Mouse (Mus musculus) cerebellum, adult 11-12 months (tissue): ENCODE data around the gene Tmem207.
"Not testable (repeated sequence)": the region's sequence is repeated elsewhere in the genome, so short reads cannot be mapped to it uniquely, and the experiment has no call there.

Experiments
- DNase-seq: peaks from one replicate; pipeline ENCODE4 v3.0.0; 2022

Tmem207 gene

GRCm38 (mm10) chr16:26526669-26527068 lies at the start of gene Tmem207:
TSS of gene Tmem207 (minus strand) at chr16:26526769.
- no peak for DNase-seq

GRCm38 (mm10) chr16:26574173-26574572 lies 47.6 kb upstream of the Tmem207 start:
- DNase-seq, result no peak

- DNase-seq, result no peak
These were observed 45.3 kb upstream of the Tmem207 start for GRCm38 (mm10) chr16:26571836-26572235.

- DNase-seq, result no peak
These were observed 42.9 kb upstream of the Tmem207 start for GRCm38 (mm10) chr16:26569387-26569978.

GRCm38 (mm10) chr16:26562771-26563170 lies 36.2 kb upstream of the Tmem207 start:
- DNase-seq, result no peak

- no peak for DNase-seq
These were observed 35.2 kb upstream of the Tmem207 start for GRCm38 (mm10) chr16:26561743-26562142.

- no peak for DNase-seq
These were observed 32.2 kb upstream of the Tmem207 start for GRCm38 (mm10) chr16:26558797-26559196.

- no peak for DNase-seq
These were observed 25.7 kb upstream of the Tmem207 start for GRCm38 (mm10) chr16:26552234-26552633.

GRCm38 (mm10) chr16:26549221-26549620 lies 22.7 kb upstream of the Tmem207 start:
- DNase-seq, result no peak

- DNase-seq, result no peak
These were observed 20.3 kb upstream of the Tmem207 start for GRCm38 (mm10) chr16:26546879-26547206.

- no peak for DNase-seq
These were observed 19.8 kb upstream of the Tmem207 start for GRCm38 (mm10) chr16:26546170-26546878.

- DNase-seq, result no peak
These were observed 5.7 kb upstream of the Tmem207 start for GRCm38 (mm10) chr16:26532287-26532686.

- DNase-seq, result no peak
These were observed 3.9 kb upstream of the Tmem207 start for GRCm38 (mm10) chr16:26530451-26530850.

GRCm38 (mm10) chr16:26527931-26528666 lies 1.5 kb upstream of the Tmem207 start:
- no peak for DNase-seq

- no peak for DNase-seq
These were observed 737 bp downstream of the Tmem207 start for GRCm38 (mm10) chr16:26525832-26526231.

- DNase-seq, result no peak
These were observed 7.0 kb downstream of the Tmem207 start for GRCm38 (mm10) chr16:26519596-26519995.

GRCm38 (mm10) chr16:26504961-26505360 lies 21.6 kb downstream of the Tmem207 start:
- no peak for DNase-seq

GRCm38 (mm10) chr16:26500738-26501137 lies 25.8 kb downstream of the Tmem207 start:
- no peak for DNase-seq

GRCm38 (mm10) chr16:26499705-26500104 lies 26.9 kb downstream of the Tmem207 start:
- DNase-seq, result not testable (repeated sequence)

GRCm38 (mm10) chr16:26495721-26496120 lies 30.8 kb downstream of the Tmem207 start:
- no peak for DNase-seq

- no peak for DNase-seq
These were observed 55.3 kb downstream of the Tmem207 start for GRCm38 (mm10) chr16:26471254-26471653.

GRCm38 (mm10) chr16:26466535-26466934 lies 60.0 kb downstream of the Tmem207 start:
- DNase-seq, result no peak

GRCm38 (mm10) chr16:26462835-26463234 lies 63.7 kb downstream of the Tmem207 start, which contains the start of gene Cldn16:
TSS of gene Cldn16 (plus strand) at chr16:26463135.
- DNase-seq, result no peak

GRCm38 (mm10) chr16:26456182-26456581 lies 70.4 kb downstream of the Tmem207 start:
- DNase-seq, result no peak
